Mouse (Mus musculus): ENCODE data around the gene Ralgapa1.

GRCm38 (mm10) chr12:55867738-55868137, 46.8 kb upstream of the Ralgapa1 start:
- TF ChIP-seq CTCF (IDR thresholded peaks at IDR 0.05; ENCODE audit: control insufficient read depth, insufficient read depth, insufficient read length) (no peak), CEBPB (IDR thresholded peaks at IDR 0.05; ENCODE audit: low read depth) (no peak), MYOD1 (IDR thresholded peaks at IDR 0.05; ENCODE audit: control insufficient read depth, insufficient read length, low read depth) (no peak), MYOG (IDR thresholded peaks at IDR 0.05; ENCODE audit: control insufficient read depth, extremely low read depth, insufficient read length) (no peak), USF1 (IDR thresholded peaks at IDR 0.05; ENCODE audit: low read depth) (no peak), MAX (IDR thresholded peaks at IDR 0.05) (no peak)

Measured in C2C12 (cell line).